ENCODE assay signal across 16 mouse cellular contexts in genomic region chr7:63996581-63997098, GRCm38 (mm10). TPM values are rescaled to one million over a fixed set of nuclear protein-coding genes. Genes with fewer than 3 reads are reported as not detected.
DNase-seq lines count a peak whose midpoint lies in the region; ATAC-seq and TF ChIP-seq lines count a peak whose summit lies in the region.
"Had no signal": no experiment of that assay in that cellular context is flagged by ENCODE, and none has a peak within 500 bp of the region (broad histone marks: within the 10 kb centered on the region; RNA-seq: fewer than 3 reads in every experiment).

No protein-coding gene starts in this region.

- H3K4me3 ChIP-seq in G1E (ENCODE audit: low read depth, low read length): no peak overlapping the region; the same call in 1 of the 2 replicates
- no peak overlapping the region for H3K4me3 ChIP-seq in bone marrow, adult 2 months (replicated peaks; ENCODE audit: control insufficient read depth, low read depth, low read length)
- no peak overlapping the region for H3K4me3 ChIP-seq in intestine, embryonic 16.5 days (ENCODE audit: low read length)
- no peak overlapping the region for H3K4me3 ChIP-seq in liver, embryonic 16.5 days (ENCODE audit: low read depth, low read length)
- H3K4me3 ChIP-seq: forebrain, embryonic 10.5 days; limb, embryonic 15.5 days had no signal

- 68% methylated on average over 6 of the region's 6 CpGs for WGBS in bone marrow, adult 2 months
- WGBS in intestine, embryonic 16.5 days: 84% methylated on average over 6 of the region's 6 CpGs
- 17% methylated on average over 6 of the region's 6 CpGs for WGBS in liver, embryonic 16.5 days (ENCODE audit: insufficient replicate concordance)

- H3K4me1 ChIP-seq in G1E (ENCODE audit: insufficient read depth, low read depth, low read length): peaks cover 92% of the 10 kb centered on the region
- peaks cover 23% of the 10 kb centered on the region for H3K4me1 ChIP-seq in bone marrow, adult 2 months (ENCODE audit: control insufficient read depth, insufficient read depth, low read length)
- no peaks in the 10 kb centered on the region for H3K4me1 ChIP-seq in intestine, embryonic 16.5 days (ENCODE audit: control insufficient read depth, insufficient read depth, low read length)
- peaks cover 87% of the 10 kb centered on the region for H3K4me1 ChIP-seq in liver, embryonic 16.5 days (ENCODE audit: control insufficient read depth, low read depth, low read length)
- H3K4me1 ChIP-seq: forebrain, embryonic 10.5 days had no signal

- peak overlapping the region; percentile 38; the same call in 1 of the 2 replicates for H3K27ac ChIP-seq in bone marrow, adult 2 months (ENCODE audit: control insufficient read depth, insufficient read depth, low read depth, low read length, poor library complexity)
- H3K27ac ChIP-seq in intestine, embryonic 16.5 days (ENCODE audit: low read length): no peak overlapping the region
- peak overlapping the region; percentile 90 for H3K27ac ChIP-seq in liver, embryonic 16.5 days (ENCODE audit: low read length)
- H3K27ac ChIP-seq: forebrain, embryonic 10.5 days; limb, embryonic 15.5 days had no signal

- no peak overlapping the region for H3K4me2 ChIP-seq in intestine, embryonic 16.5 days (ENCODE audit: low read depth, low read length)
- peak overlapping the region; percentile 36 for H3K4me2 ChIP-seq in liver, embryonic 16.5 days (ENCODE audit: low read depth, low read length)
- H3K4me2 ChIP-seq: limb, embryonic 15.5 days had no signal

- no peak for TF ChIP-seq CTCF in G1E (IDR thresholded peaks at IDR 0.05; ENCODE audit: low read depth, low read length)
- no peak for TF ChIP-seq CTCF in bone marrow, adult 2 months (IDR thresholded peaks at IDR 0.05; ENCODE audit: control insufficient read depth, insufficient read depth, low read length)

- no peak for DNase-seq in G1E (ENCODE audit: low spot score)
- DNase-seq in left cerebral cortex, postnatal 4 days: no peak
- no peak for DNase-seq in layer of hippocampus, postnatal 25 days (ENCODE audit: extremely low spot score in 1 of 2, low spot score in 1 of 2)
- DNase-seq in thymus, postnatal 36 days: no peak
- DNase-seq: adrenal gland, postnatal 14 days; cerebellum, adult 9-11 months; kidney, postnatal 4 days; layer of hippocampus, postnatal 36 days; lung, postnatal 10 days; midbrain, embryonic 14.5 days had no signal

- H3K9me3 ChIP-seq in G1E (replicated peaks): no peaks in the 10 kb centered on the region
- H3K9me3 ChIP-seq in intestine, embryonic 16.5 days (ENCODE audit: control insufficient read depth, low read length): no peaks in the 10 kb centered on the region
- no peaks in the 10 kb centered on the region for H3K9me3 ChIP-seq in liver, embryonic 16.5 days (replicated peaks; ENCODE audit: control insufficient read depth, low read length)
- H3K9me3 ChIP-seq: forebrain, embryonic 10.5 days; limb, embryonic 15.5 days had no signal

- no peaks in the 10 kb centered on the region for H3K27me3 ChIP-seq in G1E (ENCODE audit: insufficient read depth, low read length)
- H3K27me3 ChIP-seq in intestine, embryonic 16.5 days (replicated peaks; ENCODE audit: control insufficient read depth, insufficient read depth, low read length): no peaks in the 10 kb centered on the region
- no peaks in the 10 kb centered on the region for H3K27me3 ChIP-seq in liver, embryonic 16.5 days (ENCODE audit: control insufficient read depth, insufficient read depth, low read depth, low read length)
- H3K27me3 ChIP-seq: limb, embryonic 15.5 days; Patski had no signal

- peak; percentile 84 for ATAC-seq in G1E (ENCODE audit: extremely low read depth, insufficient number of reproducible peaks, low FRiP score, poor library complexity, severe bottlenecking)
- ATAC-seq in intestine, embryonic 16.5 days: peak; percentile 23; the same call in 1 of the 2 replicates
- peak; percentile 78 for ATAC-seq in liver, embryonic 16.5 days (ENCODE audit: low read depth)
- ATAC-seq: Patski had no signal

- no peak for TF ChIP-seq POLR2A in bone marrow, adult 2 months (IDR thresholded peaks at IDR 0.05; ENCODE audit: borderline replicate concordance, control insufficient read depth, low read depth, low read length)

- H3K9ac ChIP-seq in intestine, embryonic 16.5 days (ENCODE audit: low read depth, low read length): no peak overlapping the region
- H3K9ac ChIP-seq in liver, embryonic 16.5 days (ENCODE audit: low read depth, low read length): peak overlapping the region; percentile 40
- H3K9ac ChIP-seq: limb, embryonic 15.5 days had no signal

- no peaks in the 10 kb centered on the region for H3K36me3 ChIP-seq in G1E (replicated peaks)
- no peaks in the 10 kb centered on the region for H3K36me3 ChIP-seq in intestine, embryonic 16.5 days (ENCODE audit: control insufficient read depth, insufficient read depth, low read length)
- H3K36me3 ChIP-seq in liver, embryonic 16.5 days (ENCODE audit: control insufficient read depth, insufficient read depth): no peaks in the 10 kb centered on the region
- H3K36me3 ChIP-seq: forebrain, embryonic 10.5 days; limb, embryonic 15.5 days had no signal

- intact Hi-C loops in left cerebral cortex, postnatal 4 days (cut with DNase I): no loop called here

RNA-seq across cellular contexts. Expression of gene Klf13, which starts 57.9 kb away (rescaled TPM):
- total RNA-seq in G1E (2014; fragmentation: Nextera tagmentation) (86.9 and 89.5 TPM in 2 replicates), G1E (2017) (14.6 and 16.3 TPM in 2 replicates)
- polyA plus RNA-seq in G1E (2012): 57.2 and 68.1 TPM in 2 replicates
- polyA plus RNA-seq in bone marrow, adult 2 months (2011; ENCODE audit: insufficient read depth, insufficient read length, low replicate concordance, missing spikeins): 38.0 and 58.7 TPM in 2 replicates
- polyA plus RNA-seq in intestine, embryonic 16.5 days (2015; fragmentation: Nextera tagmentation; extraction: Ambion mirVana): 23.1 and 23.3 TPM in 2 replicates
- 15.6 and 16.6 TPM in 2 replicates for polyA plus RNA-seq in liver, embryonic 16.5 days (2015; fragmentation: Nextera tagmentation; extraction: Ambion mirVana)
- 10 to 100 TPM; 72.3 to 73.5 TPM for total RNA-seq in left cerebral cortex, postnatal 4 days (2021)
- 100 to 1,000 TPM; 204 to 216 TPM for total RNA-seq in layer of hippocampus, postnatal 25 days (2021)

Comparison
In these comparisons a context has a peak if more than half of its experiments do, and no peak if none do; other contexts are left out.
1. ATAC-seq: peak in every context shown above with its lines; median percentile 84 in G1E; 78 in liver, embryonic 16.5 days; 23 in intestine, embryonic 16.5 days.